Mouse (Mus musculus) right cerebral cortex, postnatal 14 days (tissue): ENCODE data around the gene Olfr320.
A peak's percentile ranks its signal among the peaks of the same experiment; 100 is the strongest.
"Not testable (repeated sequence)": the region's sequence is repeated elsewhere in the genome, so short reads cannot be mapped to it uniquely, and the experiment has no call there.

Experiments used
- DNase-seq: peaks from one replicate; pipeline ENCODE4 v3.0.0; 2022

Gene Olfr320

GRCm38 (mm10) chr11:58680799-58681198 lies at the start of gene Olfr320:
Gene Olfr320, plus strand, starts transcription at chr11:58681099.
- DNase-seq = no peak

GRCm38 (mm10) chr11:58634878-58635277 lies 46.0 kb upstream of the Olfr320 start:
- DNase-seq = no peak

- DNase-seq = peak; percentile 36
Measured at GRCm38 (mm10) chr11:58636376-58636977, 44.4 kb upstream of the Olfr320 start.

GRCm38 (mm10) chr11:58638176-58638701 lies 42.7 kb upstream of the Olfr320 start:
- no peak for DNase-seq

- DNase-seq = no peak
Measured at GRCm38 (mm10) chr11:58640272-58640867, 40.5 kb upstream of the Olfr320 start, which contains the start of gene Trim58. Gene Trim58, plus strand, starts transcription at chr11:58640465.

GRCm38 (mm10) chr11:58641057-58641456 lies 39.8 kb upstream of the Olfr320 start:
- no peak for DNase-seq

- no peak for DNase-seq
Measured at GRCm38 (mm10) chr11:58641638-58642358, 39.1 kb upstream of the Olfr320 start.

GRCm38 (mm10) chr11:58643350-58643749 lies 37.5 kb upstream of the Olfr320 start:
- DNase-seq = peak; percentile 23

GRCm38 (mm10) chr11:58655151-58655550 lies 25.7 kb upstream of the Olfr320 start:
- no peak for DNase-seq

- no peak for DNase-seq
Measured at GRCm38 (mm10) chr11:58658596-58658995, 22.3 kb upstream of the Olfr320 start, which contains the start of gene Olfr322. Gene Olfr322, plus strand, starts transcription at chr11:58658782.

GRCm38 (mm10) chr11:58669252-58669651 lies 11.6 kb upstream of the Olfr320 start:
- DNase-seq = no peak

- DNase-seq = no peak
Measured at GRCm38 (mm10) chr11:58671825-58672224, 9.1 kb upstream of the Olfr320 start.

- no peak for DNase-seq
Measured at GRCm38 (mm10) chr11:58698862-58699261, 18.0 kb downstream of the Olfr320 start, which contains the start of gene Olfr319. Gene Olfr319, plus strand, starts transcription at chr11:58699162.

- no peak for DNase-seq
Measured at GRCm38 (mm10) chr11:58709086-58709485, 28.2 kb downstream of the Olfr320 start.

GRCm38 (mm10) chr11:58717723-58718122 lies 36.8 kb downstream of the Olfr320 start:
- not testable (repeated sequence) for DNase-seq

- no peak for DNase-seq
Measured at GRCm38 (mm10) chr11:58719701-58720100, 38.8 kb downstream of the Olfr320 start.

- no peak for DNase-seq
Measured at GRCm38 (mm10) chr11:58723914-58724313, 43.0 kb downstream of the Olfr320 start, which contains the start of gene Olfr318. Gene Olfr318, minus strand, starts transcription at chr11:58724014.

GRCm38 (mm10) chr11:58727896-58728650 lies 47.2 kb downstream of the Olfr320 start:
- not testable (repeated sequence) for DNase-seq

GRCm38 (mm10) chr11:58733372-58733771 lies 52.5 kb downstream of the Olfr320 start:
- DNase-seq = peak; percentile 27
